Mouse (Mus musculus) kidney, postnatal 0 days (tissue): ENCODE measurements at regions not wholly inside any gene's neighbourhood (a gene's known extent, or its start where the extent isn't known, plus 50 kb on each side); places are given as distances from the start of the nearest gene placed in this dataset.

Source experiments
- ATAC-seq: fragments of 200-750 bp; cut with Nextera tagmentation; replicated peaks from 2 replicates; pipeline ENCODE4 v1.8.0; 2017; ENCODE audit warnings: low read depth, moderate number of reproducible peaks, moderate TSS enrichment, moderate library complexity; ENCODE audit not compliant: low FRiP score
- DNase-seq: peaks from one replicate; pipeline ENCODE4 v3.0.0-alpha.2; 2016; ENCODE audit warnings: low spot score
- H3K27ac ChIP-seq: fragments of 300-500 bp; sonication (generic); 2 replicates; pipeline ENCODE4 v1.5.1; 2014; ENCODE audit warnings: mild to moderate bottlenecking
- H3K27me3 ChIP-seq: fragments of 300-500 bp; sonication (generic); 2 replicates; pipeline ENCODE4 v1.6.1; 2014; ENCODE audit warnings: low read length, mixed read lengths; ENCODE audit not compliant: insufficient read depth
- H3K36me3 ChIP-seq: fragments of 300-500 bp; sonication (generic); 2 replicates; pipeline ENCODE4 v1.6.1; 2014; ENCODE audit warnings: low read length, mixed read lengths; ENCODE audit not compliant: insufficient read depth
- H3K4me1 ChIP-seq: fragments of 300-500 bp; sonication (generic); replicated peaks from 2 replicates; pipeline ENCODE4 v1.6.1; 2014; ENCODE audit warnings: antibody characterized with exemption, low read length, mixed read lengths; ENCODE audit not compliant: insufficient read depth
- H3K4me2 ChIP-seq: fragments of 300-500 bp; sonication (generic); 2 replicates; pipeline ENCODE4 v1.6.1; 2014; ENCODE audit warnings: mild to moderate bottlenecking, low read length, moderate library complexity, mixed read lengths
- H3K4me3 ChIP-seq: fragments of 300-500 bp; sonication (generic); replicated peaks from 2 replicates; pipeline ENCODE4 v1.5.1; 2014; ENCODE audit warnings: low read depth, low read length
- H3K9ac ChIP-seq: fragments of 300-500 bp; sonication (generic); 2 replicates; pipeline ENCODE4 v1.6.1; 2014; ENCODE audit warnings: low read depth, low read length
- H3K9me3 ChIP-seq: fragments of 300-500 bp; sonication (generic); replicated peaks from 2 replicates; pipeline ENCODE4 v1.6.1; 2016; ENCODE audit warnings: low read length, inconsistent platforms, mixed read lengths
- CTCF ChIP-seq: IDR thresholded peaks from 2 replicates; pipeline ENCODE4 v1.5.1; 2016; ENCODE audit warnings: antibody characterized with exemption, low read depth, mild to moderate bottlenecking, moderate library complexity
- WGBS: fragments of 180-500 bp; shearing (Covaris S2); extraction: QIAGEN DNeasy Blood & Tissue Kit; methylation state at CpG from one replicate; pipeline ENCODE4 v1.1.7; 2014; 5-methylcytosine and 5-hydroxymethylcytosine counted together

GRCm38 (mm10) chr3:53974905-53975551 is 111.4 kb upstream of the Ufm1 start:
- no peak for TF ChIP-seq CTCF
- no peaks in the 10 kb centered on the region for H3K9me3 ChIP-seq
- no peaks in the 10 kb centered on the region for H3K4me1 ChIP-seq
- H3K27me3 ChIP-seq, result no peaks in the 10 kb centered on the region
- H3K4me2 ChIP-seq, result peak overlapping the region; percentile 29; the same call in 1 of the 2 replicates
- DNase-seq (peak; percentile 29), ATAC-seq (no peak)
- no peak overlapping the region for H3K9ac ChIP-seq
- H3K4me3 ChIP-seq, result no peak overlapping the region
- no peak overlapping the region for H3K27ac ChIP-seq
- 18% methylated on average over 10 of the region's 10 CpGs for WGBS
- H3K36me3 ChIP-seq, result no peaks in the 10 kb centered on the region

GRCm38 (mm10) chr3:53969000-53969641 is 105.5 kb upstream of the Ufm1 start:
- Histone ChIP-seq H3K4me2 (no peak overlapping the region), H3K9ac (no peak overlapping the region), H3K4me3 (no peak overlapping the region), H3K27me3 (no peaks in the 10 kb centered on the region), H3K9me3 (no peaks in the 10 kb centered on the region), H3K27ac (no peak overlapping the region), H3K4me1 (no peaks in the 10 kb centered on the region), H3K36me3 (no peaks in the 10 kb centered on the region)
- no peak for TF ChIP-seq CTCF
- WGBS, result 25% methylated on average over 5 of the region's 5 CpGs
- ATAC-seq, result no peak
- DNase-seq, result no peak

GRCm38 (mm10) chr3:53965142-53965541 is 101.5 kb upstream of the Ufm1 start:
- Histone ChIP-seq H3K4me3 (no peak overlapping the region), H3K36me3 (no peaks in the 10 kb centered on the region), H3K4me1 (no peaks in the 10 kb centered on the region), H3K9ac (no peak overlapping the region), H3K9me3 (no peaks in the 10 kb centered on the region), H3K27ac (no peak overlapping the region), H3K4me2 (no peak overlapping the region), H3K27me3 (no peaks in the 10 kb centered on the region)
- WGBS, result 58% methylated on average over 5 of the region's 5 CpGs
- no peak for TF ChIP-seq CTCF
- ATAC-seq (no peak), DNase-seq (no peak)

- DNase-seq (no peak), ATAC-seq (no peak)
- TF ChIP-seq CTCF, result no peak
- Histone ChIP-seq H3K4me1 (no peaks in the 10 kb centered on the region), H3K4me2 (no peak overlapping the region), H3K9ac (no peak overlapping the region), H3K9me3 (no peaks in the 10 kb centered on the region), H3K36me3 (no peaks in the 10 kb centered on the region), H3K27ac (no peak overlapping the region), H3K27me3 (no peaks in the 10 kb centered on the region), H3K4me3 (no peak overlapping the region)
- WGBS, result 96% methylated on average over 2 of the region's 2 CpGs
Measured at GRCm38 (mm10) chr3:53953801-53954200, 90.2 kb upstream of the Ufm1 start.

- TF ChIP-seq CTCF, result no peak
- ATAC-seq, result no peak
- no peak overlapping the region for H3K4me3 ChIP-seq
- H3K27ac ChIP-seq, result no peak overlapping the region
- H3K9me3 ChIP-seq, result no peaks in the 10 kb centered on the region
- H3K4me1 ChIP-seq, result no peaks in the 10 kb centered on the region
- no peaks in the 10 kb centered on the region for H3K36me3 ChIP-seq
- H3K4me2 ChIP-seq, result no peak overlapping the region
- H3K9ac ChIP-seq, result no peak overlapping the region
- WGBS, result 72% methylated on average over 3 of the region's 3 CpGs
- DNase-seq, result no peak
- H3K27me3 ChIP-seq, result no peaks in the 10 kb centered on the region
Measured at GRCm38 (mm10) chr3:53939684-53940189, 76.1 kb upstream of the Ufm1 start.

- ATAC-seq, result no peak
- DNase-seq, result no peak
- no peak overlapping the region for H3K27ac ChIP-seq
- no peak for TF ChIP-seq CTCF
- no peaks in the 10 kb centered on the region for H3K9me3 ChIP-seq
- H3K27me3 ChIP-seq, result no peaks in the 10 kb centered on the region
- no peaks in the 10 kb centered on the region for H3K36me3 ChIP-seq
- no peak overlapping the region for H3K4me3 ChIP-seq
- 55% methylated on average over 6 of the region's 6 CpGs for WGBS
- no peak overlapping the region for H3K4me2 ChIP-seq
- H3K4me1 ChIP-seq, result no peaks in the 10 kb centered on the region
- H3K9ac ChIP-seq, result no peak overlapping the region
Measured at GRCm38 (mm10) chr3:53931745-53932144, 68.1 kb upstream of the Ufm1 start.
